Mouse (Mus musculus) limb, embryonic 15.5 days (tissue): ENCODE results near the gene Crebrf. TPM values are rescaled to one million over a fixed set of nuclear protein-coding genes. Genes with fewer than 3 reads are reported as not detected.

Source experiments
- ATAC-seq: fragments of 200-750 bp; cut with Nextera tagmentation; 2 replicates; pipeline ENCODE4 v1.8.0; 2017; ENCODE audit warnings: low read depth, moderate TSS enrichment; ENCODE audit not compliant: insufficient number of reproducible peaks, low FRiP score, low TSS enrichment
- H3K27ac ChIP-seq: fragments of 300-500 bp; sonication (generic); 2 replicates; pipeline ENCODE4 v1.5.1; 2015; ENCODE audit warnings: moderate library complexity, mild to moderate bottlenecking, inconsistent platforms
- H3K27me3 ChIP-seq: fragments of 300-500 bp; sonication (generic); 2 replicates; pipeline ENCODE4 v1.6.1; 2015; ENCODE audit warnings: inconsistent platforms
- H3K36me3 ChIP-seq: fragments of 300-500 bp; sonication (generic); 2 replicates; pipeline ENCODE4 v1.6.1; 2015; ENCODE audit warnings: inconsistent platforms
- H3K4me1 ChIP-seq: fragments of 300-500 bp; sonication (generic); 2 replicates; pipeline ENCODE4 v1.6.1; 2015; ENCODE audit warnings: inconsistent platforms
- H3K4me2 ChIP-seq: fragments of 300-500 bp; sonication (generic); 2 replicates; pipeline ENCODE4 v1.6.1; 2015; ENCODE audit warnings: mild to moderate bottlenecking, inconsistent platforms
- H3K4me3 ChIP-seq: fragments of 300-500 bp; sonication (generic); 2 replicates; pipeline ENCODE4 v1.5.1; 2015; ENCODE audit warnings: mild to moderate bottlenecking, inconsistent platforms
- H3K9ac ChIP-seq: fragments of 300-500 bp; sonication (generic); 2 replicates; pipeline ENCODE4 v1.6.1; 2015; ENCODE audit warnings: inconsistent platforms
- H3K9me3 ChIP-seq: fragments of 300-500 bp; sonication (generic); 2 replicates; pipeline ENCODE4 v1.6.1; 2016; ENCODE audit warnings: inconsistent platforms
- WGBS: fragments of 180-500 bp; shearing (Covaris S2); methylation state at CpG from one replicate; pipeline ENCODE4 v1.1.7; 2015; 5-methylcytosine and 5-hydroxymethylcytosine counted together
- polyA plus RNA-seq: library from polyadenylated mRNA; unstranded; fragments of >200 nt; fragmentation: Nextera tagmentation; extraction: Ambion mirVana; gene quantifications from 2 replicates; pipeline ENCODE4 v1.2.1, GENCODE M21; 2015

Crebrf gene
- polyA plus RNA-seq, 1 experiment from 2014 or later: 7.3 TPM

- no peak overlapping the region for H3K4me2 ChIP-seq
- peak overlapping the region; percentile 79 for H3K27ac ChIP-seq
- H3K9ac ChIP-seq: no peak overlapping the region
- H3K4me3 ChIP-seq: no peak overlapping the region
- peaks cover 28% of the 10 kb centered on the region for H3K4me1 ChIP-seq
- ATAC-seq: no peak
- 83% methylated on average over 5 of the region's 5 CpGs for WGBS
- no peaks in the 10 kb centered on the region for H3K9me3 ChIP-seq
- no peaks in the 10 kb centered on the region for H3K36me3 ChIP-seq
- no peaks in the 10 kb centered on the region for H3K27me3 ChIP-seq
Observed at GRCm38 (mm10) chr17:26690236-26690635, 25.2 kb upstream of the Crebrf start.

DNA sequence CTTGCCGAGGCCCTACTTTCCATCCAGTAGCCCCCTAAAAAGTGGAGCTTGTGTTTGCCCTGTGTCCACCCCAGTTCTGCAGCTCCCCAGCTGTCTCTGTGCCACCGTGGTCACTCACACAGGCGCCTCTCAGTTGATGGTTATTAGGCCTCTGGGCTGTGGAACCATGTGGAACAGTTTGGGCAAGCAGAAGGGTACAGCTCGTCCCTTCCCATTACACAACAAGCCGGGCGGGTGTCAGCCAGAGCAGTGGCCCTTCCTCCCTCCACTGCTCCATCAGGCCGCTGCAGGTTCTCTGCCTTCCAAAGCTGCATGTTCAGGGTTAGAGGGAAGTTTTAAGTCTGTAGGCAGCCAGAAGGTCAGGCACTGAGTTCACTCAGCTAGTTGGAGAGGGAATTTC lies 24.3 kb upstream of the Crebrf start:
- Histone ChIP-seq H3K27me3 (no peaks in the 10 kb centered on the region), H3K4me2 (no peak overlapping the region), H3K27ac (no peak overlapping the region), H3K4me3 (no peak overlapping the region), H3K9me3 (no peaks in the 10 kb centered on the region), H3K9ac (no peak overlapping the region), H3K36me3 (peaks cover 5% of the 10 kb centered on the region; the same call in 1 of the 2 replicates), H3K4me1 (peaks cover 28% of the 10 kb centered on the region)
- ATAC-seq: no peak
- 83% methylated on average over 7 of the region's 7 CpGs for WGBS

- Histone ChIP-seq H3K4me3 (no peak overlapping the region), H3K27ac (no peak overlapping the region), H3K4me1 (peaks cover 26% of the 10 kb centered on the region), H3K36me3 (peaks cover 24% of the 10 kb centered on the region), H3K9ac (no peak overlapping the region), H3K27me3 (no peaks in the 10 kb centered on the region), H3K9me3 (no peaks in the 10 kb centered on the region), H3K4me2 (no peak overlapping the region)
- 71% methylated on average over 7 of the region's 7 CpGs for WGBS
- no peak for ATAC-seq
Observed at GRCm38 (mm10) chr17:26693424-26693823, 22.0 kb upstream of the Crebrf start.

GRCm38 (mm10) chr17:26694171-26694570 lies 21.3 kb upstream of the Crebrf start:
- Histone ChIP-seq H3K27ac (no peak overlapping the region), H3K36me3 (peaks cover 32% of the 10 kb centered on the region), H3K4me2 (no peak overlapping the region), H3K4me3 (no peak overlapping the region), H3K9me3 (no peaks in the 10 kb centered on the region), H3K27me3 (no peaks in the 10 kb centered on the region), H3K9ac (no peak overlapping the region), H3K4me1 (peaks cover 18% of the 10 kb centered on the region)
- no peak for ATAC-seq
- WGBS: 75% methylated on average over 7 of the region's 7 CpGs

- H3K27ac ChIP-seq: no peak overlapping the region
- H3K4me3 ChIP-seq: no peak overlapping the region
- 94% methylated on average over 3 of the region's 3 CpGs for WGBS
- no peak for ATAC-seq
- no peaks in the 10 kb centered on the region for H3K27me3 ChIP-seq
- H3K9ac ChIP-seq: no peak overlapping the region
- no peaks in the 10 kb centered on the region for H3K9me3 ChIP-seq
- H3K4me1 ChIP-seq: peaks cover 8% of the 10 kb centered on the region; the same call in 1 of the 2 replicates
- H3K36me3 ChIP-seq: peaks cover 42% of the 10 kb centered on the region
- H3K4me2 ChIP-seq: no peak overlapping the region
Observed at GRCm38 (mm10) chr17:26695193-26695592, 20.3 kb upstream of the Crebrf start.

- H3K4me2 ChIP-seq: no peak overlapping the region
- peaks cover 62% of the 10 kb centered on the region for H3K36me3 ChIP-seq
- no peak overlapping the region for H3K4me3 ChIP-seq
- H3K9ac ChIP-seq: no peak overlapping the region
- H3K9me3 ChIP-seq: no peaks in the 10 kb centered on the region
- 90% methylated on average over 5 of the region's 5 CpGs for WGBS
- no peak for ATAC-seq
- no peaks in the 10 kb centered on the region for H3K4me1 ChIP-seq
- H3K27me3 ChIP-seq: no peaks in the 10 kb centered on the region
- H3K27ac ChIP-seq: no peak overlapping the region
Observed at GRCm38 (mm10) chr17:26698846-26699245, 16.6 kb upstream of the Crebrf start.

DNA sequence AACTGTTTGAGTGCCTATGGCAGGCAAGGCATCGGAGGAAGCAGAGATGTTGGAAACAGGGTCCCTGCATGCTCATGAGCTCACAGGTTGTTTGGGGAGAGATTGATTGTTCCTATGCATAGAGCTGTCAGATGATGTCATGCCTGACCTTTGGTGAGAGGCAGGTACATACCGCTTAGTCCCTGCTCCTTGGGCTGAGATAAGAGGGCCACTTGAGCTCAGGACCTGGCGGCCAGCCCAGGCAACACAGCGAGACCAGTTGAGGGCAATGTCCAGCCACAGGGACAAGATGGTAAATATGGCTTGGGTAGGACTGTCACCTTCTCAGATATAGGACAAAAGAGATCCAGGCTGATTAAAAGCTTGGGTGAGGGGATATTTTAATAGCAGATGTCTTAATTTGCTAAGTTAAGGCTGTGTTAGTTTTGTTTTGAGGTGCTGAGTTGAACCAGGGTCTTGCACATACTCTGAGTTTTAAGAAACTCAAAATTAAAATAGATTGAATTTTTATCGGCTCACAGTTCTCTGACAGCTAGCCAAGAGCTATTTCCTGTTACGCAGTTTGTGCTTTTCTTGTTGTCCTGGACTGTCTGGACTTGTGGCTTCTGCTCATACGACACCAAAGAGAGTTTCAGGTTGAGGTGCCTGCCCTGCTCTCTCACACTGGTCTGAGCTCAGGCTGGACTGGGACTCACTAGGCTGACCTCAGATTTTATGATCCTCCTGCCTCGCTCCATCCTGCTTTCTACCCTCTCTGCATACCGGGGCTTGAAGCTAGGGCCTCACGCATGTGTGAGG lies 15.4 kb upstream of the Crebrf start:
- no peak overlapping the region for H3K4me3 ChIP-seq
- H3K27ac ChIP-seq: no peak overlapping the region
- no peaks in the 10 kb centered on the region for H3K9me3 ChIP-seq
- no peaks in the 10 kb centered on the region for H3K27me3 ChIP-seq
- peaks cover 62% of the 10 kb centered on the region for H3K36me3 ChIP-seq
- no peak overlapping the region for H3K9ac ChIP-seq
- no peak overlapping the region for H3K4me2 ChIP-seq
- WGBS: 93% methylated on average over 10 of the region's 10 CpGs
- no peak for ATAC-seq
- no peaks in the 10 kb centered on the region for H3K4me1 ChIP-seq

DNA sequence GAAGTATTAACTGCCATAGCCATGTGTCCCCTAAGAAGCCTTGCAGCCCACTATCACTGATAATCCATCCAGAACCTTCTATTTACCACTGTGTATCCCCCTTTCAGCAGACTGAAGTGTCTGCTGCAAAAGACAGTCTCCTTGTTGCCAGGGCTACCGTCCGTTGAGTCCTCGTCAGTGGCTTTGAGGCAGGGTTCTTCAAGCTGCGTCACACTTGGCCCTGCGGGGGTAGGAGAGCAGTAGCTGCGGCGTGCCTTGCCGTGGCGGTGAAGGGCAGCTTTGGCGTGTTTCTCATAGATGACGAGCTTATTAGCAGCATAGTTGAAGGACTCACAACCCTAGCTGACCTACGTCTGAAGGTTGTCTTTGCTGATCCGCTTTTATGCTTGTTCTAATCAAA lies 13.9 kb upstream of the Crebrf start:
- H3K4me3 ChIP-seq: no peak overlapping the region
- no peaks in the 10 kb centered on the region for H3K9me3 ChIP-seq
- H3K4me2 ChIP-seq: no peak overlapping the region
- ATAC-seq: no peak
- no peak overlapping the region for H3K27ac ChIP-seq
- H3K36me3 ChIP-seq: peaks cover 53% of the 10 kb centered on the region
- H3K4me1 ChIP-seq: no peaks in the 10 kb centered on the region
- WGBS: 83% methylated on average over 13 of the region's 13 CpGs
- no peaks in the 10 kb centered on the region for H3K27me3 ChIP-seq
- no peak overlapping the region for H3K9ac ChIP-seq

GRCm38 (mm10) chr17:26702621-26703020 lies 12.8 kb upstream of the Crebrf start:
- ATAC-seq: no peak
- WGBS: 90% methylated on average over 4 of the region's 4 CpGs
- Histone ChIP-seq H3K27ac (no peak overlapping the region), H3K4me2 (no peak overlapping the region), H3K4me3 (no peak overlapping the region), H3K27me3 (no peaks in the 10 kb centered on the region), H3K9me3 (no peaks in the 10 kb centered on the region), H3K9ac (no peak overlapping the region), H3K36me3 (peaks cover 45% of the 10 kb centered on the region), H3K4me1 (no peaks in the 10 kb centered on the region)

DNA sequence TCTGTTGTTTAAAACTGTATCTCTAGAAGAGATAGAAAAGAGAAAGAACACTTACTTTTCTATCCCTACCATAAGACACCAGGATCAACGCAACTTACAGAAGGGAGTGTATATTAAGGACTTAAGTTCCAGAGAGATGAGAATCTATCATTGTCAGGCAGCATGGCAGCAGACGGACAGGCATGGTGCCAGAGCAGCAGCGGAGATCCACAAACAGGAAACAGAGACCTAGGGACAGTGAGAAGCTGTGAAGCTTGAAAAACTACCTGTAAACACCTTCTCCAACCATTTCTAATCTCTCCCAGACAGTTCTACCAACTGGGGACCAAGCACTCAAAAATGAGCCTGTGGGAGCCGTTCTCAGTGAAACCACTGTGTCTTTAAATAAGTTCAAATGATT lies 11.8 kb upstream of the Crebrf start:
- Histone ChIP-seq H3K9ac (no peak overlapping the region), H3K4me1 (no peaks in the 10 kb centered on the region), H3K36me3 (peaks cover 35% of the 10 kb centered on the region), H3K4me2 (no peak overlapping the region), H3K4me3 (no peak overlapping the region), H3K27ac (no peak overlapping the region), H3K27me3 (no peaks in the 10 kb centered on the region), H3K9me3 (no peaks in the 10 kb centered on the region)
- WGBS: 86% methylated on average over 4 of the region's 4 CpGs
- no peak for ATAC-seq

DNA sequence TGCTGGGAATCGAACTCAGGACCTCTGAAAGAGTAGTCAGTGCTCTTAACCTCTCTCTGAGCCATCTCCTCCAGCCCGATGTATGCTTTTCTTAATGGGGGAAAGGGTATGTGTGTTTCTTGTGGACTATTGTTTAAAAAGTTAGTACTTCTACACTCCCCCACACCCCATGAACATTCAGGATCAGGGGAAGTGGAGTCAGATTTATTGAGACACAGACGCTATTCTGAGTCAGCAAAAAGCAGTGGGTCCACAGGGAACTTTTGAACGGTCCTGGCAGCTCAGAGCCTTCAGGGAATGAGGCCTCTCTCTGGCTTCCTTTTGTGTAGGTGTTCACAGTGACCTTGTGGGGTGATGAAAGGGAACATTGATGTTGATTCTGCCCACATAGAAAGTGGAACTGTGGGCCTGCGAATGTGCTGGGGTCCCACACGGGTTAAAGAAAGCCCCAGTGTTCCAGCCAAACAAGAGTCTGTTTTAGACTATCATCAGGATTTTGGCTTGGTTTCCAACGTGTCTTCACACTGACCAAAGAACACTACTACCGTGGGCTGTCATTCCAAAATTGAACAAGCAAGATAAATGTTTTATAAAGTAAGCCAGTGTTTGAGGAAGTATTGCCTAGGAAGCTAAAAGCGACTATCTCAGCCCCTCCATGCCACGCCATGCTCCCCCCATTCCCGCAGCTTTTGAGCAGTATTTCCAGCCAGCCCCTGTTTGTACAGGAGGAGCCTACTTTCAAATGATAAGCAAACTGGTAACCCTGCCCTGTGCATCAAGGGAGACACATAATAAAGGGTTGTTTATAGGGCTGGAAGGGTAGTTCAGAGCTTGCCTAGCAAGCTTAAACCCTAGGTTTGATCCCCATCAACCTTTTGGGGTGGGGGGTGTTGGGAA lies 9.7 kb upstream of the Crebrf start:
- Histone ChIP-seq H3K36me3 (0 out of 2 replicates have a peak, but pooled peaks cover 14% of the 10 kb centered on the region), H3K4me3 (no peak overlapping the region), H3K27me3 (no peaks in the 10 kb centered on the region), H3K9ac (no peak overlapping the region), H3K27ac (no peak overlapping the region; the same call in 1 of the 2 replicates), H3K4me2 (no peak overlapping the region), H3K4me1 (no peaks in the 10 kb centered on the region), H3K9me3 (no peaks in the 10 kb centered on the region)
- 77% methylated on average over 11 of the region's 11 CpGs for WGBS
- no peak for ATAC-seq

DNA sequence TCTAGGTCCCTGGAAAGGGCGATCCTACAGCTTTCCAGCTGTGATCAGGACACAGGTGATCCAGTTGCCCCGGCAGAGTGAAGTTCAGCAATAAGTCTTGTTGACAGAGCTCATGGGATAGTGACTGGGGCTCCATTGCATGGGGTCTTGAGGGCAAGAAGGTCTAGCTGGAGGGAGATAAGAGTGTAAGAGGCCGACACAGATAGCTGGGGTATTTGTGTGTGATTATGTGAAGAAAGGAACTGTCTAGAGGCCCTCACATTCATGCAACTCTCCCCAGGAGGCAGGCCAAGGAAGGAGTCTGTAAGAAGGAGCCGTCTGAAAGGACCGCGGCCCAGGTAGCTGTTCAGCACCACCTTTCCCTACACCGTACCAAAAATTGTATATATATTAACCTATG lies 8.4 kb upstream of the Crebrf start:
- Histone ChIP-seq H3K4me3 (no peak overlapping the region), H3K4me2 (no peak overlapping the region), H3K9me3 (no peaks in the 10 kb centered on the region), H3K9ac (no peak overlapping the region), H3K36me3 (0 out of 2 replicates have a peak, but pooled peaks cover 1% of the 10 kb centered on the region), H3K4me1 (no peaks in the 10 kb centered on the region), H3K27me3 (no peaks in the 10 kb centered on the region), H3K27ac (no peak overlapping the region)
- WGBS: 64% methylated on average over 7 of the region's 7 CpGs
- ATAC-seq: no peak
